Mouse (Mus musculus) spleen, adult 2 months (tissue): ENCODE data around the gene Spata46.

Source experiments
- CTCF ChIP-seq: fragments of 200-500 bp; IDR thresholded peaks from 2 replicates; pipeline ENCODE4 v1.5.1; 2011; ENCODE audit warnings: mild to moderate bottlenecking, inconsistent platforms; ENCODE audit not compliant: insufficient read depth, insufficient read length, insufficient replicate concordance; ENCODE audit errors: extremely low read depth
- POLR2A ChIP-seq: fragments of 200-500 bp; IDR thresholded peaks from 2 replicates; pipeline ENCODE4 v1.6.1; 2011; ENCODE audit warnings: low read depth, low read length, inconsistent platforms

DNA sequence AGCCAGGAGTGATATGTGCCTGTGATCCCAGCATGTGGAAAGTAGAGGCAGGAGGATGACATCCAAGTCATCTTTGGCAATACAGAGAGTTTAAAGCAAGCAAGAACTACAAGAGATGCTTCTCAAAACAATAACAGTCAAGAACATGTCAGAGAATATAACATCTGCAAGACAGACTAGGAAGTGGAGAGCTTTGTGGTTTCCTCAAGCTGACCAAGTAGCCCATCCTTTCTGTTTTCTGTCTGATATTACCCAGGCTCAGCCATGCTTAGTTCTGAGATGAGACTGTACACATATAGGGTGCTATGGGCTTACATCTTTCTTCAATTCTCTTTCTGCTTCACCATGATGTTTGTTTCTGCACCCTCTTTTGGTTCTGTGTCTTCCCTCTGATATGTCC lies 35.4 kb upstream of the Spata46 start:
- no peak for TF ChIP-seq POLR2A
- no peak for TF ChIP-seq CTCF
